ENCODE assay signal across 17 mouse cellular contexts in genomic region chr13:108353781-108354180, GRCm38 (mm10). TPM values are rescaled to one million over a fixed set of nuclear protein-coding genes. Genes with fewer than 3 reads are reported as not detected.
DNase-seq lines count a peak whose midpoint lies in the region; ATAC-seq and TF ChIP-seq lines count a peak whose summit lies in the region.
"Had no signal": no experiment of that assay in that cellular context is flagged by ENCODE, and none has a peak within 500 bp of the region (broad histone marks: within the 10 kb centered on the region; RNA-seq: fewer than 3 reads in every experiment).

No protein-coding gene starts in this region.

- no peak overlapping the region for H3K4me2 ChIP-seq in hindbrain, postnatal 0 days (ENCODE audit: low read depth, low read length)
- no peak overlapping the region for H3K4me2 ChIP-seq in hindbrain, embryonic 13.5 days
- H3K4me2 ChIP-seq in lung, postnatal 0 days (replicated peaks; ENCODE audit: low read depth, low read length) = no peak overlapping the region
- H3K4me2 ChIP-seq in stomach, postnatal 0 days (replicated peaks; ENCODE audit: low read depth) = no peak overlapping the region
- H3K4me2 ChIP-seq in forebrain, embryonic 12.5 days = no peak overlapping the region
- H3K4me2 ChIP-seq: heart, embryonic 13.5 days; hindbrain, embryonic 14.5 days; limb, embryonic 12.5 days; neural tube, embryonic 13.5 days; stomach, embryonic 15.5 days had no signal

- DNase-seq in hindbrain, postnatal 0 days (ENCODE audit: low spot score) = peak; percentile 25
- peak; percentile 25 for DNase-seq in lung, postnatal 0 days (ENCODE audit: low spot score)
- no peak for DNase-seq in lung, postnatal 4 days
- peak; percentile 39 for DNase-seq in ZHBTc4 (ENCODE audit: low read depth, low spot score)
- peak; percentile 29 for DNase-seq in stomach, postnatal 0 days (ENCODE audit: low spot score)
- DNase-seq: adrenal gland, adult 8-10 months; cerebellum, postnatal 10 days; gastrocnemius, postnatal 36 days; kidney, adult 8-10 months; lung, adult 2 months had no signal

- no peaks in the 10 kb centered on the region for H3K9me3 ChIP-seq in hindbrain, postnatal 0 days (ENCODE audit: low read length)
- no peaks in the 10 kb centered on the region for H3K9me3 ChIP-seq in hindbrain, embryonic 13.5 days
- no peaks in the 10 kb centered on the region for H3K9me3 ChIP-seq in lung, postnatal 0 days (ENCODE audit: low read length)
- no peaks in the 10 kb centered on the region for H3K9me3 ChIP-seq in stomach, postnatal 0 days (ENCODE audit: control insufficient read depth, low read length)
- H3K9me3 ChIP-seq in forebrain, embryonic 12.5 days = no peaks in the 10 kb centered on the region
- H3K9me3 ChIP-seq: heart, embryonic 13.5 days; limb, embryonic 12.5 days; neural tube, embryonic 13.5 days; stomach, embryonic 15.5 days had no signal

- no peaks in the 10 kb centered on the region for H3K4me1 ChIP-seq in hindbrain, postnatal 0 days (ENCODE audit: insufficient read depth, low read length)
- peaks cover 11% of the 10 kb centered on the region for H3K4me1 ChIP-seq in hindbrain, embryonic 13.5 days (replicated peaks)
- no peaks in the 10 kb centered on the region for H3K4me1 ChIP-seq in lung, postnatal 0 days (ENCODE audit: insufficient read depth, low read depth, low read length)
- no peaks in the 10 kb centered on the region for H3K4me1 ChIP-seq in stomach, postnatal 0 days (replicated peaks; ENCODE audit: control insufficient read depth, insufficient read depth)
- peaks cover 4% of the 10 kb centered on the region; the same call in 1 of the 2 replicates for H3K4me1 ChIP-seq in forebrain, embryonic 12.5 days
- H3K4me1 ChIP-seq: heart, embryonic 13.5 days; limb, embryonic 12.5 days; stomach, embryonic 15.5 days had no signal

- H3K36me3 ChIP-seq in hindbrain, postnatal 0 days (ENCODE audit: insufficient read depth, low read length) = no peaks in the 10 kb centered on the region
- H3K36me3 ChIP-seq in hindbrain, embryonic 13.5 days = no peaks in the 10 kb centered on the region
- no peaks in the 10 kb centered on the region for H3K36me3 ChIP-seq in lung, postnatal 0 days (ENCODE audit: insufficient read depth, low read length)
- no peaks in the 10 kb centered on the region for H3K36me3 ChIP-seq in stomach, postnatal 0 days (ENCODE audit: control insufficient read depth, insufficient read depth, low read length)
- H3K36me3 ChIP-seq in forebrain, embryonic 12.5 days (replicated peaks) = no peaks in the 10 kb centered on the region
- H3K36me3 ChIP-seq: heart, embryonic 13.5 days; neural tube, embryonic 13.5 days; stomach, embryonic 15.5 days had no signal

- ATAC-seq in hindbrain, postnatal 0 days = no peak
- ATAC-seq in hindbrain, embryonic 13.5 days (ENCODE audit: low FRiP score) = no peak
- ATAC-seq in lung, postnatal 0 days = no peak
- ATAC-seq in stomach, postnatal 0 days (ENCODE audit: low FRiP score, low TSS enrichment) = no peak
- no peak for ATAC-seq in forebrain, embryonic 12.5 days (ENCODE audit: low FRiP score)

- H3K27me3 ChIP-seq in hindbrain, postnatal 0 days (ENCODE audit: insufficient read depth, low read length) = no peaks in the 10 kb centered on the region
- H3K27me3 ChIP-seq in hindbrain, embryonic 13.5 days = no peaks in the 10 kb centered on the region
- H3K27me3 ChIP-seq in lung, postnatal 0 days (replicated peaks; ENCODE audit: insufficient read depth, low read length) = no peaks in the 10 kb centered on the region
- H3K27me3 ChIP-seq in stomach, postnatal 0 days (ENCODE audit: control insufficient read depth, insufficient read depth, low read length) = no peaks in the 10 kb centered on the region
- no peaks in the 10 kb centered on the region for H3K27me3 ChIP-seq in forebrain, embryonic 12.5 days
- H3K27me3 ChIP-seq: heart, embryonic 13.5 days; limb, embryonic 12.5 days; neural tube, embryonic 13.5 days; stomach, embryonic 15.5 days had no signal

- H3K9ac ChIP-seq in hindbrain, postnatal 0 days (replicated peaks; ENCODE audit: low read length) = no peak overlapping the region
- no peak overlapping the region for H3K9ac ChIP-seq in hindbrain, embryonic 13.5 days
- H3K9ac ChIP-seq in lung, postnatal 0 days (replicated peaks; ENCODE audit: low read depth) = no peak overlapping the region
- no peak overlapping the region for H3K9ac ChIP-seq in stomach, postnatal 0 days (ENCODE audit: low read length)
- no peak overlapping the region for H3K9ac ChIP-seq in forebrain, embryonic 12.5 days
- H3K9ac ChIP-seq: heart, embryonic 13.5 days; hindbrain, embryonic 14.5 days; limb, embryonic 12.5 days; neural tube, embryonic 13.5 days; stomach, embryonic 15.5 days had no signal

- H3K27ac ChIP-seq in hindbrain, postnatal 0 days = no peak overlapping the region
- H3K27ac ChIP-seq in hindbrain, embryonic 13.5 days = no peak overlapping the region
- 0 out of 2 replicates have a peak overlapping the region, but pooled peaks have one; percentile 64 for H3K27ac ChIP-seq in lung, postnatal 0 days (ENCODE audit: low read length)
- H3K27ac ChIP-seq in stomach, postnatal 0 days (replicated peaks) = no peak overlapping the region
- no peak overlapping the region for H3K27ac ChIP-seq in forebrain, embryonic 12.5 days
- H3K27ac ChIP-seq: heart, embryonic 13.5 days; hindbrain, embryonic 14.5 days; limb, embryonic 12.5 days; neural tube, embryonic 13.5 days; stomach, embryonic 15.5 days had no signal

- WGBS in hindbrain, postnatal 0 days = 90% methylated on average over 5 of the region's 5 CpGs
- 91% methylated on average over 5 of the region's 5 CpGs for WGBS in hindbrain, embryonic 13.5 days
- 78% methylated on average over 5 of the region's 5 CpGs for WGBS in lung, postnatal 0 days
- 79% methylated on average over 5 of the region's 5 CpGs for WGBS in stomach, postnatal 0 days
- WGBS in forebrain, embryonic 12.5 days = 96% methylated on average over 5 of the region's 5 CpGs

- peak; percentile 64 for TF ChIP-seq CTCF in hindbrain, postnatal 0 days (IDR thresholded peaks at IDR 0.05; ENCODE audit: low read depth)
- TF ChIP-seq CTCF in lung, postnatal 0 days (IDR thresholded peaks at IDR 0.05) = peak; percentile 66
- TF ChIP-seq CTCF in stomach, postnatal 0 days (IDR thresholded peaks at IDR 0.05; ENCODE audit: low read depth) = peak; percentile 67

- no peak overlapping the region for H3K4me3 ChIP-seq in hindbrain, postnatal 0 days (ENCODE audit: low read length)
- no peak overlapping the region for H3K4me3 ChIP-seq in hindbrain, embryonic 13.5 days
- H3K4me3 ChIP-seq in lung, postnatal 0 days (ENCODE audit: low read depth, low read length) = no peak overlapping the region
- H3K4me3 ChIP-seq in stomach, postnatal 0 days (ENCODE audit: low read depth, low read length) = no peak overlapping the region
- H3K4me3 ChIP-seq in forebrain, embryonic 12.5 days (replicated peaks) = no peak overlapping the region
- H3K4me3 ChIP-seq: heart, embryonic 13.5 days; limb, embryonic 12.5 days; neural tube, embryonic 13.5 days; stomach, embryonic 15.5 days had no signal

- no peak for TF ChIP-seq EP300 in lung, postnatal 0 days (IDR thresholded peaks at IDR 0.05)
- no peak for TF ChIP-seq EP300 in stomach, postnatal 0 days (optimal IDR thresholded peaks at IDR 0.05)

RNA-seq across cellular contexts. Expression of gene Depdc1b, which starts 37.6 kb away (rescaled TPM):
- total RNA-seq in hindbrain, postnatal 0 days (2014; rRNA removed) = 1.8 and 5.0 TPM in 2 replicates
- 0.94 and 1.8 TPM in 2 replicates for polyA plus RNA-seq in hindbrain, postnatal 0 days (2015; fragmentation: Nextera tagmentation; extraction: Ambion mirVana)
- 2.3 and 2.7 TPM in 2 replicates for polyA plus RNA-seq in hindbrain, embryonic 13.5 days (2015; fragmentation: Nextera tagmentation; extraction: Ambion mirVana)
- 0.70 and 1.2 TPM in 2 replicates for polyA plus RNA-seq in lung, postnatal 0 days (2015; fragmentation: Nextera tagmentation; extraction: Ambion mirVana)
- polyA plus RNA-seq in stomach, postnatal 0 days (2015; fragmentation: Nextera tagmentation; extraction: Ambion mirVana) = 1.2 and 1.5 TPM in 2 replicates
- polyA plus RNA-seq in forebrain, embryonic 12.5 days (2016; fragmentation: Nextera tagmentation; extraction: Ambion mirVana) = 18.2 and 22.6 TPM in 2 replicates

Comparison
In these comparisons a context has a peak if more than half of its experiments do, and no peak if none do; other contexts are left out.
1. DNase-seq: peak in hindbrain, postnatal 0 days (single experiment), lung, postnatal 0 days (single experiment), ZHBTc4 (single experiment) and stomach, postnatal 0 days (single experiment); none in lung, postnatal 4 days (0 of 2).
2. Peak in every context shown above with its lines, with median percentiles within 50 percentile points of each other: CTCF ChIP-seq.